Mouse (Mus musculus) gonadal fat pad, adult 2 months (tissue): ENCODE results near the gene Ksr1. TPM values are rescaled to one million over a fixed set of nuclear protein-coding genes. Genes with fewer than 3 reads are reported as not detected.

Experiments
- DNase-seq: peaks from one replicate; pipeline ENCODE4 v3.0.0-alpha.2; 2012; ENCODE audit warnings: low read depth
- polyA plus RNA-seq: library from polyadenylated mRNA; depleted of rRNA; stranded (reverse); fragments of >200 nt; gene quantifications from 2 replicates; pipeline ENCODE4 v1.2.3, GENCODE M21; 2012

The Ksr1 gene
- polyA plus RNA-seq, 1 experiment = 13.9 TPM

DNA sequence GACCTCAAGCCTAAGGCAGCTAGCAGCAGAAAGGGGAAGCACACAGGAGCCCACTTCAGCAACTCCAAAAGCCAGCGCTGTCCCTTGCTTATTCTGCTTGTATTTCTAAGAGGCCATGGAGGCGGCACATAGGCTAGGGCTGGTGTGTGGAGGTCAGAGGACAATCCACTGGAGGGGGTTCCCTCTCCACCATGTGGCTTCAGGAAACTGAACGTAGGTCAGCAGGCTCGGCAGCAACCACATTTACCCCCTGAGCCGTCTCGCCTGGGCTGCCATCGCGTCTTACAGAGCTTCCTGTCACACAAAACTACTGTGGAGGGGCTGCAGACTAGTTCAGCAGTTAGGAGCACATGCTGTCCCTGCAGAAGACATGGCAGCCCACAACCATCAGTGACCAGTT is 20.4 kb downstream of the Ksr1 start:
- DNase-seq = no peak

DNA sequence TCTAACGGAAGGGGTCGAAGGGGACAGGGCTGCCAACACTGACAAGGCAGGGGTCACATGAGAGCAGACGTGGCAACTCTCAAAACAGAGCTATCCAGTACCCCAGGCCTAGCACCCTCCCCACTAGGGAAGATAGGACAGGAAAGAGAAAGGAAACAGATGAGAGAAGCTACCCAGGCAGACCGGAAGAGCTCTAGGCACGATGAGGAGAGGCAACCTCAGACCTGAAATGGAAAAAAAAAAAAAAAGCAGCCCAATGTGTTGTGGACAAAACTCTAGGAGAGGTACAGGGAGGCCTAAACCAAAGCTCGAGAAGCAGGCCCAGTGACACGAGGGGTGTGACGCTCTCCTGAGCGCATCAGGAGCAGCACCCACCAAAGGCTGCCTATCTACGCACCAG is 23.7 kb downstream of the Ksr1 start:
- DNase-seq = no peak

- DNase-seq = no peak
Measured at GRCm38 (mm10) chr11:79120087-79120486, 26.1 kb downstream of the Ksr1 start.

- no peak for DNase-seq
Measured at GRCm38 (mm10) chr11:79118918-79119377, 27.3 kb downstream of the Ksr1 start.

- DNase-seq = no peak
Measured at GRCm38 (mm10) chr11:79116665-79117064, 29.5 kb downstream of the Ksr1 start.

GRCm38 (mm10) chr11:79115659-79116058 is 30.5 kb downstream of the Ksr1 start:
- no peak for DNase-seq

DNA sequence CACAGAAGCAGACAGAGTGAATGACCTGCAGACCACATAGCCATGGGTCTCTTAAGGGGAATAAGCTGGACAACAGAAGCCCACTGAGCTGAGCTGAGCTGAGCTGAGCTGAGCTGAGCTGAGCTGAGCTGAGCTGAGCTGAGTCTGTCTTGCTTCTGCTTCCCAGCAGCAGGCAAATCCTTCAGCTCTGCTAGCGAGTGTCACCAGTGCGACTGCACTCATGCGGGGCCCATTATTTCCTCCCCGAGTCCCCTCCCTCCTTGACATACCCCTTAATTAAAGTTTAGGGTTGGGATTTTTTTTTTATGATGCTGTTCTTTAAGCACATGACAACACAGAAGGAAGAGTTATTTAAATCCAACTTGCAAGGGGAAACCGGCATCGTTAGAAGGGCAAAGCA is 32.1 kb downstream of the Ksr1 start:
- no peak for DNase-seq

- DNase-seq = no peak
Measured at GRCm38 (mm10) chr11:79113397-79113796, 32.8 kb downstream of the Ksr1 start.

GRCm38 (mm10) chr11:79112559-79113302 is 33.5 kb downstream of the Ksr1 start:
- DNase-seq = no peak

GRCm38 (mm10) chr11:79111864-79112558 is 34.2 kb downstream of the Ksr1 start:
- DNase-seq = no peak

GRCm38 (mm10) chr11:79110446-79110845 is 35.8 kb downstream of the Ksr1 start:
- DNase-seq = no peak

- DNase-seq = no peak
Measured at GRCm38 (mm10) chr11:79107934-79108333, 38.3 kb downstream of the Ksr1 start.

DNA sequence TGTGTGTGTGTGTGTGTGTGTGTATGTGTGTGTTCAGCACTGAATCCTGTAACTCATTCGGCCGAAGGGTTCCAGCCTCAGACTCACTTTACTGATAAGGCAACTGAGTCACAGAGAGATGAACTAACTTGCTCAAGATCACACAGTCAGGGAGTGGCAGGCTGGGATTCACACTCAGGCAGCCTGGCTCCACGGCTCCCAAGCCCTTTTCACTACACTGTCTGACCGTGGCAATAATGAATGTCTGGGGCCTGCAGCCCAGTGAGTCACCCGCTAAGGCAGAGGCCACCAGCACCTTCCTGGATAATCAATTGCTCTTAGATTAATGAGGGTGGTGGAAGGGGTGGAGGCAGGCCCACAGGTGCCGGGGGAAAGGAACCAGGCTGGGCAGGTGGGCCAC is 41.2 kb downstream of the Ksr1 start:
- no peak for DNase-seq

GRCm38 (mm10) chr11:79104538-79104937 is 41.7 kb downstream of the Ksr1 start:
- no peak for DNase-seq

GRCm38 (mm10) chr11:79104096-79104495 is 42.1 kb downstream of the Ksr1 start:
- no peak for DNase-seq

GRCm38 (mm10) chr11:79103461-79103869 is 42.7 kb downstream of the Ksr1 start:
- DNase-seq = no peak

GRCm38 (mm10) chr11:79102280-79102679 is 43.9 kb downstream of the Ksr1 start:
- DNase-seq = no peak

- DNase-seq = no peak
Measured at GRCm38 (mm10) chr11:79101568-79101967, 44.6 kb downstream of the Ksr1 start.

DNA sequence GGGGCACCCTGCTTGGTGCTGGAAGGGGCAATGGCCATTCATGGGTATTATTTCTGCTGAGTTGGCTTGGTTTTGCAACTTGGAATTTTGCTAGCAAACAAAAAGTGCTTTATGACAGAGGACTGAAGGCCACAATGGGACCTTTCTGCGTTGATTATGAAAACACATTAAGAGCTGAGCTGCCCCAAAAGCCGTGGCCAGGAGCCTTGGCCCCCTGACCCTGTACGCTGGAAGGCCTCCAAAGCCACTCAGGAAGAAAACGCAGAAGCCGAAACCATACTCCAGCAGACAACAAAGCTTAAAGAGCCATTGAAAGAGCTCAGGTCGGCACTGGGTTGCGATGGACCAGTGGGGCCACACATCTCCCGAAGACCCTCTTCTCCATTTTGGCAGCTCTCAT is 47.2 kb downstream of the Ksr1 start:
- DNase-seq = no peak

- no peak for DNase-seq
Measured at GRCm38 (mm10) chr11:79097736-79098135, 48.5 kb downstream of the Ksr1 start.

DNA sequence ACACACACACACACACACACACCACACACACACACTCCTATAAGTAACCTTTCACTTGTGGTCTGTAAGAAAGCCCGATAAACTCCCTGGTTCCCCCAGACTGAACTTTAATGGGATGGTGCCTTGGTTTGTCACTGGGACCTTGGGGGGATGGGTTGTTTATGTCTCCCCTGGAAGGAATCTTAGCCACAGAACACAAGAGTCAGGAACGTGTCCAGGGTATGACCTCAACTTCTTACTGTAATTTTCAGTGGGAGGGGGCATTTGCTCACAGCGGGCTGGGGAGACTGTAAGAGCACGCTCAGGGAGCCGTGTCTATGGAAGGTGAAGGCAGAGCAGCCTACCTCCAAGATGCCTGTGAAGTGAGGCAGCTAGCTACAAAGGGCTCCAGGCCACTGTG is 49.5 kb downstream of the Ksr1 start:
- no peak for DNase-seq

DNA sequence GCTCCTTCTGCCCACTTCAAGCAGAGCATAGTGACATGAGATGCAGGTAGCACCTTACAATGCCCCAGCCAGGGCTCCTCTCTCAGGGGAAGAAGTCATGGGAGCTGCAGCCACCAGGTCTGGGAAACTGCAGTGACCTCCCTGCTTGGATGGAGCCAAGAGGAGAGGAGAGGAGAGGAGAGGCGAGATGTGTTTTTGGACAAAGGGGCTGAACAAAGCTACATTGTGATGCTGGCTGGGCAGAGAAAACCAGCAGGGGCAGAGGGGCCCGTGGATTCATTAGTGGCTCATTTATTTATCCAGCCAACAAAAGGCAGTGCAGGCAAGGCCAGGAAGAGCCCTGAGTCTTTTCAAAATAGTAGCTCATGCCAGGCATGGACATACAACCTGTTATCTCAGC is 50.5 kb downstream of the Ksr1 start:
- no peak for DNase-seq

DNA sequence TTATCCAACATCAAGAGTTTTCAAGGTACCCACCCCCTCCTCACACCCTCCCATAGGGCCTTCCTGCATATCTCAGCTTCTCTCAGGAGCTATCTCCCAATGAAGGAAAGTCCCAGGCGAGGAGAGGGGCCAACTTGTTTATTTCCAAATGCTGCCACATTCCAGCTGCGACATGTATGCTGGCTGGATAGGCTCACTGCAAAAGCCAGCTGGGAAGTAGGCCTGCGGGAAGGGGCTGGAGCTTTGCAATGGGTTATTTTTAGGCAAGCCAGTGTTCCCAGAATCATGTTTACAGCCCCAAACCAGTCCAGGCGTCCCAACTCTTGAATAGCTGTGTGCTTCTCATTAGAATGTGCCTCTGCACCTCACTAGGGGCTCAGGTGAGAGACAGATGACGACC is 51.5 kb downstream of the Ksr1 start:
- DNase-seq = no peak
